Mouse (Mus musculus) liver, embryonic 14.5 days (tissue): Measurements from ENCODE around the gene Calhm6.

Experiments
- CTCF ChIP-seq: IDR thresholded peaks from 2 replicates; pipeline ENCODE4 v1.5.1; 2016; ENCODE audit warnings: antibody characterized with exemption, low read depth, control low read depth
- EP300 ChIP-seq: IDR thresholded peaks from 2 replicates; pipeline ENCODE4 v1.6.1; 2016; ENCODE audit warnings: antibody characterized with exemption, low read depth

DNA sequence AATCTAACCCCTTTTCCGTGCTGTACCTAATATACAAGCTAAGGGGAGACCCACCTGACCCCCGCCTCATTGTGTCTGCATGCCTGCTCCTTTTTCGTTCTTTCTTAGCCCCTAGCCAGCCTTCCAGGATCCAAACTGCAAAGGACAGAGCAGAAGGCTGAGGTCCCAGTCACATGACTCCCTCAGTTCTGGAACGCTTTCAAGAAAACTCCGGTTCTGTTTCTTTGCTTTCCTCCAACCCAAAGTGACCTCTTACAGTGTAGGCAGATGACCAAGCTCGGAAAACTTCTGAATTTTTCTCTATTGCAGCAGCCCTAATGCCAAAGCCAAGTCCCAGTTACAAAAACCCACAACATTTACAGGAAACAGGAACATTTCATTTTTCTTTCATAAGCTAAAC lies 607 bp upstream of the Calhm6 start:
- TF ChIP-seq CTCF = no peak
- TF ChIP-seq EP300 = no peak
